Mouse (Mus musculus): Measurements from ENCODE around the gene Klb. TPM values are rescaled to one million over a fixed set of nuclear protein-coding genes. Genes with fewer than 3 reads are reported as not detected.
"Not testable (repeated sequence)": the region's sequence is repeated elsewhere in the genome, so short reads cannot be mapped to it uniquely, and the experiment has no call there.

The Klb gene
- under 1 TPM; 0.62 to 0.81 TPM for total RNA-seq (2021)
- long read RNA-seq, result 0 reads

- DNase-seq (ENCODE audit: low spot score in 2 of 2), result no peak
Measured at GRCm38 (mm10) chr5:65348168-65348567, at the start of gene Klb. Klb (plus strand) TSS chr5:65348314.

GRCm38 (mm10) chr5:65299623-65300022, 48.5 kb upstream of the Klb start:
- DNase-seq (ENCODE audit: low spot score in 2 of 2), result not testable (repeated sequence)

- no peak for DNase-seq (ENCODE audit: low spot score in 2 of 2)
Measured at GRCm38 (mm10) chr5:65300121-65300520, 48.0 kb upstream of the Klb start.

GRCm38 (mm10) chr5:65305516-65305915, 42.6 kb upstream of the Klb start:
- peak; percentile 3 to 52 for DNase-seq (ENCODE audit: low spot score in 2 of 2)

GRCm38 (mm10) chr5:65308208-65308607, 39.9 kb upstream of the Klb start:
- DNase-seq (ENCODE audit: low spot score in 2 of 2), result no peak

GRCm38 (mm10) chr5:65308866-65309265, 39.2 kb upstream of the Klb start:
- DNase-seq (ENCODE audit: low spot score in 2 of 2), result no peak

GRCm38 (mm10) chr5:65319176-65319575, 28.9 kb upstream of the Klb start:
- no peak for DNase-seq (ENCODE audit: low spot score in 2 of 2)

GRCm38 (mm10) chr5:65322165-65322564, 25.9 kb upstream of the Klb start:
- DNase-seq (ENCODE audit: low spot score in 2 of 2), result no peak

- no peak for DNase-seq (ENCODE audit: low spot score in 2 of 2)
Measured at GRCm38 (mm10) chr5:65324271-65324670, 23.8 kb upstream of the Klb start.

GRCm38 (mm10) chr5:65324758-65325355, 23.3 kb upstream of the Klb start:
- DNase-seq (ENCODE audit: low spot score in 2 of 2), result no peak

- DNase-seq (ENCODE audit: low spot score in 2 of 2), result no peak
Measured at GRCm38 (mm10) chr5:65326212-65326611, 21.9 kb upstream of the Klb start.

- DNase-seq (ENCODE audit: low spot score in 2 of 2), result no peak
Measured at GRCm38 (mm10) chr5:65329971-65330370, 18.1 kb upstream of the Klb start.

GRCm38 (mm10) chr5:65334788-65335187, 13.3 kb upstream of the Klb start:
- no peak for DNase-seq (ENCODE audit: low spot score in 2 of 2)

- DNase-seq (ENCODE audit: low spot score in 2 of 2), result peak; percentile 90 to 92
Measured at GRCm38 (mm10) chr5:65335298-65336074, 12.6 kb upstream of the Klb start, which contains the start of gene Rfc1. Rfc1 (minus strand) TSS chr5:65335670.

- no peak for DNase-seq (ENCODE audit: low spot score in 2 of 2)
Measured at GRCm38 (mm10) chr5:65336075-65336355, 12.1 kb upstream of the Klb start.

- no peak for DNase-seq (ENCODE audit: low spot score in 2 of 2)
Measured at GRCm38 (mm10) chr5:65338394-65338793, 9.7 kb upstream of the Klb start.

- no peak for DNase-seq (ENCODE audit: low spot score in 2 of 2)
Measured at GRCm38 (mm10) chr5:65340167-65340566, 7.9 kb upstream of the Klb start.

- no peak for DNase-seq (ENCODE audit: low spot score in 2 of 2)
Measured at GRCm38 (mm10) chr5:65350508-65350907, 2.4 kb downstream of the Klb start.

GRCm38 (mm10) chr5:65354097-65354496, 6.0 kb downstream of the Klb start:
- no peak for DNase-seq (ENCODE audit: low spot score in 2 of 2)

GRCm38 (mm10) chr5:65354985-65355384, 6.9 kb downstream of the Klb start:
- DNase-seq (ENCODE audit: low spot score in 2 of 2), result no peak

GRCm38 (mm10) chr5:65356851-65357250, 8.7 kb downstream of the Klb start:
- no peak for DNase-seq (ENCODE audit: low spot score in 2 of 2)

GRCm38 (mm10) chr5:65357771-65358170, 9.7 kb downstream of the Klb start:
- DNase-seq (ENCODE audit: low spot score in 2 of 2), result no peak

- no peak for DNase-seq (ENCODE audit: low spot score in 2 of 2)
Measured at GRCm38 (mm10) chr5:65367837-65368236, 19.7 kb downstream of the Klb start.
